Mouse (Mus musculus) hindbrain, postnatal 0 days (tissue): Measurements from ENCODE around the gene Pagr1b. TPM values are rescaled to one million over a fixed set of nuclear protein-coding genes. Genes with fewer than 3 reads are reported as not detected.

Experiments used
- ATAC-seq: fragments of 200-750 bp; cut with Nextera tagmentation; 2 replicates; pipeline ENCODE4 v1.8.0; 2017; ENCODE audit warnings: mild to moderate bottlenecking, moderate TSS enrichment, moderate library complexity
- DNase-seq: peaks from one replicate; pipeline ENCODE4 v3.0.0-alpha.2; 2015; ENCODE audit warnings: low spot score
- H3K27ac ChIP-seq: fragments of 300-500 bp; sonication (generic); 2 replicates; pipeline ENCODE4 v1.5.1; 2014; ENCODE audit warnings: mild to moderate bottlenecking
- H3K27me3 ChIP-seq: fragments of 300-500 bp; sonication (generic); 2 replicates; pipeline ENCODE4 v1.6.1; 2014; ENCODE audit warnings: low read length, mixed read lengths; ENCODE audit not compliant: insufficient read depth
- H3K36me3 ChIP-seq: fragments of 300-500 bp; sonication (generic); 2 replicates; pipeline ENCODE4 v1.6.1; 2014; ENCODE audit warnings: low read length, mixed read lengths; ENCODE audit not compliant: insufficient read depth
- H3K4me1 ChIP-seq: fragments of 300-500 bp; sonication (generic); 2 replicates; pipeline ENCODE4 v1.6.1; 2014; ENCODE audit warnings: antibody characterized with exemption, low read length, mixed read lengths; ENCODE audit not compliant: insufficient read depth
- H3K4me2 ChIP-seq: fragments of 300-500 bp; sonication (generic); 2 replicates; pipeline ENCODE4 v1.6.1; 2014; ENCODE audit warnings: low read depth, mild to moderate bottlenecking, low read length, moderate library complexity, mixed read lengths
- H3K4me3 ChIP-seq: fragments of 300-500 bp; sonication (generic); 2 replicates; pipeline ENCODE4 v1.5.1; 2014; ENCODE audit warnings: low read length
- H3K9ac ChIP-seq: fragments of 300-500 bp; sonication (generic); replicated peaks from 2 replicates; pipeline ENCODE4 v1.6.1; 2014; ENCODE audit warnings: mild to moderate bottlenecking, low read length, moderate library complexity, mixed read lengths
- H3K9me3 ChIP-seq: fragments of 300-500 bp; sonication (generic); 2 replicates; pipeline ENCODE4 v1.6.1; 2016; ENCODE audit warnings: low read length, mixed read lengths
- CTCF ChIP-seq: IDR thresholded peaks from 2 replicates; pipeline ENCODE4 v1.5.1; 2016; ENCODE audit warnings: antibody characterized with exemption, control low read depth, low read depth
- WGBS: fragments of 180-500 bp; shearing (Covaris S2); extraction: QIAGEN DNeasy Blood & Tissue Kit; methylation state at CpG from one replicate; pipeline ENCODE4 v1.1.7; 2014; 5-methylcytosine and 5-hydroxymethylcytosine counted together
- polyA plus RNA-seq: library from polyadenylated mRNA; unstranded; fragments of >200 nt; fragmentation: Nextera tagmentation; extraction: Ambion mirVana; gene quantifications from 2 replicates; pipeline ENCODE4 v1.2.1, GENCODE M21; 2015
- total RNA-seq: library from RNA; depleted of rRNA; stranded (reverse); fragments of >200 nt; gene quantifications from 2 replicates; pipeline ENCODE4 v1.2.3, GENCODE M21; 2014

The Pagr1b gene
- total and polyA plus RNA-seq, 2 experiments from 2014 or later = 0.49 to 1.2 TPM

- Histone ChIP-seq H3K9ac (no peak overlapping the region), H3K27ac (no peak overlapping the region), H3K4me1 (no peaks in the 10 kb centered on the region), H3K27me3 (no peaks in the 10 kb centered on the region), H3K9me3 (0 out of 2 replicates have a peak, but pooled peaks cover 2% of the 10 kb centered on the region), H3K4me2 (no peak overlapping the region), H3K36me3 (no peaks in the 10 kb centered on the region), H3K4me3 (no peak overlapping the region)
- DNase-seq (no peak), ATAC-seq (no peak)
- WGBS = 81% methylated on average over 10 of the region's 10 CpGs
- TF ChIP-seq CTCF = no peak
Observed at GRCm38 (mm10) chr7:126999568-126999967, 16.7 kb downstream of the Pagr1b start.

GRCm38 (mm10) chr7:126996449-126996848, 19.8 kb downstream of the Pagr1b start:
- Histone ChIP-seq H3K9ac (no peak overlapping the region), H3K36me3 (no peaks in the 10 kb centered on the region), H3K9me3 (0 out of 2 replicates have a peak, but pooled peaks cover 2% of the 10 kb centered on the region), H3K4me2 (no peak overlapping the region), H3K27me3 (no peaks in the 10 kb centered on the region), H3K4me3 (no peak overlapping the region), H3K4me1 (no peaks in the 10 kb centered on the region), H3K27ac (no peak overlapping the region)
- ATAC-seq (no peak), DNase-seq (no peak)
- no peak for TF ChIP-seq CTCF
- WGBS = 82% methylated on average over 4 of the region's 4 CpGs

GRCm38 (mm10) chr7:126988816-126989215, 27.5 kb downstream of the Pagr1b start:
- Histone ChIP-seq H3K4me2 (no peak overlapping the region), H3K27ac (no peak overlapping the region), H3K9me3 (no peaks in the 10 kb centered on the region), H3K9ac (no peak overlapping the region), H3K4me3 (no peak overlapping the region), H3K4me1 (no peaks in the 10 kb centered on the region), H3K36me3 (no peaks in the 10 kb centered on the region), H3K27me3 (no peaks in the 10 kb centered on the region)
- WGBS = 72% methylated on average over 8 of the region's 8 CpGs
- ATAC-seq = no peak
- no peak for TF ChIP-seq CTCF
- no peak for DNase-seq

- H3K4me1 ChIP-seq = no peaks in the 10 kb centered on the region
- ATAC-seq (peak; percentile 73), DNase-seq (peak; percentile 56)
- 43% methylated on average over 9 of the region's 9 CpGs for WGBS
- H3K9me3 ChIP-seq = no peaks in the 10 kb centered on the region
- H3K9ac ChIP-seq = no peak overlapping the region
- H3K27ac ChIP-seq = no peak overlapping the region
- TF ChIP-seq CTCF = peak; percentile 69
- H3K36me3 ChIP-seq = no peaks in the 10 kb centered on the region; the same call in 1 of the 2 replicates
- no peak overlapping the region for H3K4me2 ChIP-seq
- H3K4me3 ChIP-seq = no peak overlapping the region
- H3K27me3 ChIP-seq = no peaks in the 10 kb centered on the region
Observed at GRCm38 (mm10) chr7:126986319-126986718, 30.0 kb downstream of the Pagr1b start.

GRCm38 (mm10) chr7:126984667-126985444, 31.4 kb downstream of the Pagr1b start:
- Histone ChIP-seq H3K36me3 (peaks cover 8% of the 10 kb centered on the region; the same call in 1 of the 2 replicates), H3K4me2 (no peak overlapping the region), H3K4me3 (no peak overlapping the region), H3K9ac (no peak overlapping the region), H3K4me1 (no peaks in the 10 kb centered on the region), H3K9me3 (no peaks in the 10 kb centered on the region), H3K27me3 (no peaks in the 10 kb centered on the region), H3K27ac (no peak overlapping the region)
- TF ChIP-seq CTCF = no peak
- DNase-seq = no peak
- no peak for ATAC-seq
- 57% methylated on average over 10 of the region's 10 CpGs for WGBS

GRCm38 (mm10) chr7:126983113-126983512, 33.2 kb downstream of the Pagr1b start:
- ATAC-seq = no peak
- no peak for DNase-seq
- Histone ChIP-seq H3K4me2 (no peak overlapping the region), H3K9me3 (no peaks in the 10 kb centered on the region), H3K36me3 (peaks cover 25% of the 10 kb centered on the region), H3K27me3 (no peaks in the 10 kb centered on the region), H3K9ac (no peak overlapping the region), H3K27ac (no peak overlapping the region), H3K4me1 (0 out of 2 replicates have a peak, but pooled peaks cover under 1% of the 10 kb centered on the region), H3K4me3 (no peak overlapping the region)
- WGBS = 81% methylated on average over 7 of the region's 7 CpGs
- no peak for TF ChIP-seq CTCF

- Histone ChIP-seq H3K27me3 (no peaks in the 10 kb centered on the region), H3K27ac (no peak overlapping the region), H3K4me2 (no peak overlapping the region), H3K9ac (no peak overlapping the region), H3K4me1 (peaks cover 5% of the 10 kb centered on the region; the same call in 1 of the 2 replicates), H3K36me3 (peaks cover 28% of the 10 kb centered on the region), H3K4me3 (no peak overlapping the region), H3K9me3 (no peaks in the 10 kb centered on the region)
- DNase-seq (no peak), ATAC-seq (no peak)
- no peak for TF ChIP-seq CTCF
- WGBS = 93% methylated on average over 4 of the region's 4 CpGs
Observed at GRCm38 (mm10) chr7:126982054-126982453, 34.2 kb downstream of the Pagr1b start.
